Mouse (Mus musculus) midbrain, embryonic 16.5 days (tissue): ENCODE data around the gene Tmbim4. TPM values are rescaled to one million over a fixed set of nuclear protein-coding genes. Genes with fewer than 3 reads are reported as not detected.
A peak's percentile ranks its signal among the peaks of the same experiment; 100 is the strongest.

Source experiments
- ATAC-seq: fragments of 200-750 bp; cut with Nextera tagmentation; 2 replicates; pipeline ENCODE4 v1.8.0; 2017; ENCODE audit warnings: moderate TSS enrichment
- H3K27ac ChIP-seq: fragments of 300-500 bp; sonication (generic); 2 replicates; pipeline ENCODE4 v1.5.1; 2014; ENCODE audit warnings: mild to moderate bottlenecking, low read length, mixed read lengths
- H3K27me3 ChIP-seq: fragments of 300-500 bp; sonication (generic); 2 replicates; pipeline ENCODE4 v1.6.1; 2014; ENCODE audit warnings: low read depth, low read length, mixed read lengths; ENCODE audit not compliant: control insufficient read depth, insufficient read depth
- H3K36me3 ChIP-seq: fragments of 300-500 bp; sonication (generic); 2 replicates; pipeline ENCODE4 v1.6.1; 2014; ENCODE audit warnings: mild to moderate bottlenecking, low read length, moderate library complexity, mixed read lengths; ENCODE audit not compliant: control insufficient read depth, insufficient read depth
- H3K4me1 ChIP-seq: fragments of 300-500 bp; sonication (generic); 2 replicates; pipeline ENCODE4 v1.6.1; 2014; ENCODE audit warnings: mild to moderate bottlenecking, low read length, mixed read lengths; ENCODE audit not compliant: control insufficient read depth, insufficient read depth
- H3K4me2 ChIP-seq: fragments of 300-500 bp; sonication (generic); 2 replicates; pipeline ENCODE4 v1.6.1; 2014; ENCODE audit warnings: mild to moderate bottlenecking, low read length, mixed read lengths
- H3K4me3 ChIP-seq: fragments of 300-500 bp; sonication (generic); 2 replicates; pipeline ENCODE4 v1.5.1; 2014; ENCODE audit warnings: low read depth, mild to moderate bottlenecking, low read length, moderate library complexity, mixed read lengths
- H3K9ac ChIP-seq: fragments of 300-500 bp; sonication (generic); 2 replicates; pipeline ENCODE4 v1.6.1; 2014; ENCODE audit warnings: low read depth, low read length, mixed read lengths
- H3K9me3 ChIP-seq: fragments of 300-500 bp; sonication (generic); replicated peaks from 2 replicates; pipeline ENCODE4 v1.6.1; 2014; ENCODE audit warnings: mild to moderate bottlenecking, low read length, mixed read lengths; ENCODE audit not compliant: control insufficient read depth, poor library complexity, severe bottlenecking
- WGBS: fragments of 180-500 bp; shearing (Covaris S2); extraction: QIAGEN DNeasy Blood & Tissue Kit; methylation state at CpG from one replicate; pipeline ENCODE4 v1.1.7; 2014; 5-methylcytosine and 5-hydroxymethylcytosine counted together
- polyA plus RNA-seq: library from polyadenylated mRNA; unstranded; fragments of >200 nt; fragmentation: Nextera tagmentation; extraction: Ambion mirVana; gene quantifications from 2 replicates; pipeline ENCODE4 v1.2.1, GENCODE M21; 2015

Gene Tmbim4
- polyA plus RNA-seq, 1 experiment from 2014 or later = 89.7 TPM

DNA sequence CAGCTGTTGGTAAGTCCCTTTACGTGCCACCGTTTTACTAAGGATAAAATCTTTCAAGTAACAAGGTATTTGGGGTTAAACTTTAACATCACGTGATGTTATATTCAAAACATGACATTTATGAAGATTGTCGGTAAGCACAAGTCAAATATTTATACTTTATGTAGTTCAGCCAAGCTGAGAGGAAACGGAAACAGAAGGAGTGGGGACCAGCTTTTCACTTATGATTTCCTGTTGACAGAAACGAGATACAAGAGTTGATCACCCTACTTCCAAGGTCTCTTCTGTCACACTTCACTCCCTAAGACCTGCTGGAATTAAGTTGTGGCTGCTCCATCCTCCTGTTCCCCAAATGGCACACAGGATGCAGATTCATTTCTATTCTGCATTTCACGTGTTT lies 19.4 kb downstream of the Tmbim4 start:
- Histone ChIP-seq H3K27ac (no peak overlapping the region), H3K4me1 (no peaks in the 10 kb centered on the region), H3K9me3 (no peaks in the 10 kb centered on the region), H3K9ac (no peak overlapping the region), H3K36me3 (peaks cover 5% of the 10 kb centered on the region; the same call in 1 of the 2 replicates), H3K4me3 (no peak overlapping the region), H3K27me3 (no peaks in the 10 kb centered on the region), H3K4me2 (no peak overlapping the region)
- 89% methylated on average over 7 of the region's 7 CpGs for WGBS
- no peak for ATAC-seq

DNA sequence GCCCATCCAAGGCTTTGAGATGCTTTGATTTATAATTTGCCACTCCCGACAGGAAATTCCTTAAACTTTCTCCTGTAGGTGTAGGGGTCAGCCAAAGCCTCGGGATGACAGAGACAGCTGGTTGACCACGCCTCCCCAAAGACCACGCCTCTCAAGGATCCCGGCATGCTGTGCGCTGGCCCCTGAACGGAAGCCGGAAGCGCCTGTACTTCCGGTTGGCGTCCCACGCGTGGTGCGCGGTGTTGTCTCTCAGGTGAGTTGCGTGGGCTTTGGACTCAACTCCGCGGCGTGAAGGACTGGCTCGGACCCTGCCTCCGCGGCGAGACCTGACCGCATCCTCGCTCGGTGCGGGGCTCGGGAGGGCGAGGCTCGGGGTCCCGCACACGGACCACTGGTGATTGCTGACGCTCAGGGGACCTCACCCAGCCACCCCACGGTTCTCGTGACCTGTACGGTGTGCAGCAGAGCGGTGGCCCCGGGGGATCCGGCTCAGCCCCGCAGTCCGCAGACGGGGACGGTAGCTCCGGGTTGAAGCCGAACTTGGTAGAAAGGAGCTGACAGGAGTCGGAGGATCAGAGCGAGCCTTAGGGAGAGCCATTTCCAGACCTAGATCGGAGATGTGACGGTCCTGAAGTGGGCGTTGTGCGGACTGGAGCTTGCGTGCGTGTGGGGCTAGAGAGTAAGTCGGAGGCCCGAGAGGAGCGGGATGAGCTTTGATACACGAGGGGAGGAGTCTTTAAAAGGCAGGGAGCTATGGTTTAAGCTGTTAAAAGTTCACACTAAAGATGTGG lies 25.7 kb downstream of the Tmbim4 start, which contains the start of gene Llph:
TSS of gene Llph (plus strand) at position 200 of the 791 bp plus-strand sequence.
- peak; percentile 96 for ATAC-seq
- Histone ChIP-seq H3K27ac (peak within 1 kb of the TSS; percentile 64; the same call in 1 of the 2 replicates), H3K27me3 (no peaks in the 10 kb centered on the region), H3K4me2 (peak within 1 kb of the TSS; percentile 93), H3K9ac (peak within 1 kb of the TSS; percentile 85), H3K4me3 (peak within 1 kb of the TSS; percentile 99), H3K4me1 (peaks cover 9% of the 10 kb centered on the region), H3K36me3 (no peaks in the 10 kb centered on the region; the same call in none of the 2 replicates), H3K9me3 (no peaks in the 10 kb centered on the region)
- WGBS = under 1% methylated on average over 57 of the region's 57 CpGs

DNA sequence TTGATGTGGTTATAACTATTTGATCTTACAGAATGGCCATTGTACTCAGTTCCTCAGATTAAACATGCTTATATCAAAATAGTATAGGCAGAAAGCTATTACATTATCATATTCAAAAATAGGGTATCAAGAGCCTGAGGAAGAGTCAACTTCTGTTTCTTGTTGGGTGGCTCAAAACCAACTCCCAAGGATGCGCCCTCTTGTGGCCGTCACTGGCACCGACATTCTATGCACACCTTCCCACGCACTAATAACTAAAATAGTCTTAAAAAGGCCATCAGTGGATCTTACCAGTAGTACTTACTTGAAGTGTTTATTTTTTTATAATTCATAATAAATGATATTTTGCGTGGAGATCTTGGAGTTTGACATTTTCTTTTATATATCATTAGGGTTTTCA lies 30.3 kb downstream of the Tmbim4 start:
- no peaks in the 10 kb centered on the region; the same call in none of the 2 replicates for H3K36me3 ChIP-seq
- no peaks in the 10 kb centered on the region for H3K27me3 ChIP-seq
- H3K4me2 ChIP-seq = no peak overlapping the region
- no peak overlapping the region for H3K27ac ChIP-seq
- no peak for ATAC-seq
- peaks cover 9% of the 10 kb centered on the region for H3K4me1 ChIP-seq
- WGBS = 29% methylated on average over 5 of the region's 5 CpGs
- H3K9ac ChIP-seq = no peak overlapping the region
- H3K4me3 ChIP-seq = no peak overlapping the region
- no peaks in the 10 kb centered on the region for H3K9me3 ChIP-seq

DNA sequence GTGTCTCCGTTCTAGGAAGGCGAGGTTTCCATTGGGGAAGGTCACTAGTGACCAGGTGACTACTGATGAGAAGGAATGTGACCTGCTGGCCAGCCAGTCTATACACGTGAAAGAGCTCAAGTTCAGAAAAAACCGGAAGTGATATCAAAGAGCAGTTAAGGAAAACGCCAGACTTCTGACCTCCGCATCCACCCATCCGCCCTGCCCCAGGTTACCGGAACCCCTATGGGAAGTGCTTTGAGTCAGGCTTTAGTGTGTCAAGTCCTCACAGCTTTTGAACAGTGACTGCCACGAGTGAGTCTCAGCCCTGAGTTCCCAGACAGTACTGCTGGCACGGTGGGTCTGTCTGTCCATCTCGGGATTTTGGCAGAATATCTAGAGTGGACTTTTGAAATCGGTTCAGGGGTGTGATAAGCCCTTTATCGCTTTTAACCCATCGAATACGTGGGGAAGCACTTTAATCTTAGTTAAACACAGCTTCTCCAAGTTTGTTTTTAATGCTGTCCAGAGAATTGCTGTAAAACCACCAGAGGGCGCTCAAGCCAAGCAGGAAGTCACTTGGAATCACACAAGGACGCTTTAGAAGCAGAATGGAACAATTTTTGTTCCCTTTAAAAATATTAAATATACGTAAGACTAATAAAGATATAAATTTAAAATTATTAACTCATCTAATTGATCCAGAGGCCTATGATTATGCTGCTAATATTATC lies 32.4 kb downstream of the Tmbim4 start:
- no peak overlapping the region for H3K9ac ChIP-seq
- WGBS = 30% methylated on average over 18 of the region's 18 CpGs
- no peaks in the 10 kb centered on the region for H3K4me1 ChIP-seq
- no peaks in the 10 kb centered on the region for H3K27me3 ChIP-seq
- no peak overlapping the region for H3K4me3 ChIP-seq
- peak; percentile 39; the same call in 1 of the 2 replicates for ATAC-seq
- H3K27ac ChIP-seq = no peak overlapping the region
- 0 out of 2 replicates have a peak overlapping the region, but pooled peaks have one; percentile 3 for H3K4me2 ChIP-seq
- H3K36me3 ChIP-seq = no peaks in the 10 kb centered on the region; the same call in none of the 2 replicates
- no peaks in the 10 kb centered on the region for H3K9me3 ChIP-seq

DNA sequence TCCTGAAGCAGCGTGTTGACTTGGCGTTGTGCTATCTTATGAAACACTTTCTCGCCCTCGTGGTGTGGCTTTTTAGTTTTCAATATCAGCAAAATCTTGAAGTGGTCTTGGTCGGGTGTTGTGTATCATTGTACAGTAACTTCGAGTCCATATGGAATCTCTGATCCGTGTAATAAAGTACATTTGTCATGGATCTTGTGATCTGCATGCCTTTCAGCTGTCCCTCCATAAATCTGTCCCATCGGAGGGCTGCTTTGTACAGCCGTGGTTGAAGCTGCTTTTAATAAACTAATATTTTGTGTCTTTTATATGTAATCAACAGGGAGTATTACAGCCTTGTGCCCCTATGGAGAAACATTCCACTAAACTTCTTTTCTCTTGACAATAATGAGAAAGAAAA lies 35.5 kb downstream of the Tmbim4 start:
- no peak for ATAC-seq
- no peaks in the 10 kb centered on the region for H3K36me3 ChIP-seq
- no peak overlapping the region for H3K27ac ChIP-seq
- no peak overlapping the region for H3K9ac ChIP-seq
- H3K4me3 ChIP-seq = no peak overlapping the region
- no peak overlapping the region for H3K4me2 ChIP-seq
- H3K27me3 ChIP-seq = no peaks in the 10 kb centered on the region
- 76% methylated on average over 9 of the region's 9 CpGs for WGBS
- no peaks in the 10 kb centered on the region for H3K9me3 ChIP-seq
- H3K4me1 ChIP-seq = no peaks in the 10 kb centered on the region

DNA sequence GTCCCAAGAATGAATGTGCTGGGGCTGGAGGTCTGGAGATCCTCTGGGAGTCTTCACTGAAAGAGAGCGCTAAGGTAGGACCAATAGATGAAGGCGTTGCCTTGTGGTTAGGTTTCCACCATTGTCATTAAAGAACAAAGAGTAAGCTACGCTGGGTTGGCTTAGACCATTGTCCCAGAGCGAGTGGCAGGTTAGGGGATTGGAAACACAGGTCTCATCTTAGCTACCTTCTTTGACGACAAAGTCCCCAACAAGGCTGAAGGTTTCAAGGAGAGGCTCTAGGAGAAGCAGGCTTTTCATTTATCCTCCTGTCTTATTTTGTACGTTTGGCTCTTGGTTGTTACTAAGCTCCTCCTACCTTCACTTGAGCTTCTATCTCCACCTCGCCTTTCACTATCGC lies 36.9 kb downstream of the Tmbim4 start:
- Histone ChIP-seq H3K4me2 (no peak overlapping the region), H3K9ac (no peak overlapping the region), H3K27ac (no peak overlapping the region), H3K4me1 (no peaks in the 10 kb centered on the region), H3K9me3 (no peaks in the 10 kb centered on the region), H3K36me3 (no peaks in the 10 kb centered on the region), H3K4me3 (no peak overlapping the region), H3K27me3 (no peaks in the 10 kb centered on the region)
- 86% methylated on average over 8 of the region's 8 CpGs for WGBS
- ATAC-seq = no peak

DNA sequence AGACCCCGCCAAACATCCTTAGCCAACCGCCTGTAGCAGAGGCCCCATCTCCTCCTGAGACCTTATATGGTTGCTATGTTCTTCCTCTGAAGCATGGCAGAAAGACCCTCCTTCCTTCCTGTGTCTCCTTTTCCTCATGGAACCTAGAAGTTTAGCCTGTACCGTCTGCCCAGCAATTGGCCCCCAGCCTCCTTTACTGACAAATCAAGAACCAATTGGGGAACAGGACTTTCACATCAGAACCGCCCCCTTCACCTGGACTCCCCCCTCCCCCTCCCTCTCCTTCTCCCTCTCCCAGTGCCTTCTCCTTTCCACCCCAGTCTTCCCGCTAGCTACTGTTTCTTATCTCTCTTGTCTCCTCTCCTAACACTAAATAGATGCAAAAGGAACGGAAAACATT lies 38.1 kb downstream of the Tmbim4 start:
- H3K9ac ChIP-seq = no peak overlapping the region
- 64% methylated on average over 6 of the region's 6 CpGs for WGBS
- H3K36me3 ChIP-seq = no peaks in the 10 kb centered on the region
- H3K4me2 ChIP-seq = no peak overlapping the region
- no peak overlapping the region for H3K4me3 ChIP-seq
- no peak for ATAC-seq
- H3K4me1 ChIP-seq = no peaks in the 10 kb centered on the region
- H3K9me3 ChIP-seq = no peaks in the 10 kb centered on the region
- no peaks in the 10 kb centered on the region for H3K27me3 ChIP-seq
- H3K27ac ChIP-seq = no peak overlapping the region

DNA sequence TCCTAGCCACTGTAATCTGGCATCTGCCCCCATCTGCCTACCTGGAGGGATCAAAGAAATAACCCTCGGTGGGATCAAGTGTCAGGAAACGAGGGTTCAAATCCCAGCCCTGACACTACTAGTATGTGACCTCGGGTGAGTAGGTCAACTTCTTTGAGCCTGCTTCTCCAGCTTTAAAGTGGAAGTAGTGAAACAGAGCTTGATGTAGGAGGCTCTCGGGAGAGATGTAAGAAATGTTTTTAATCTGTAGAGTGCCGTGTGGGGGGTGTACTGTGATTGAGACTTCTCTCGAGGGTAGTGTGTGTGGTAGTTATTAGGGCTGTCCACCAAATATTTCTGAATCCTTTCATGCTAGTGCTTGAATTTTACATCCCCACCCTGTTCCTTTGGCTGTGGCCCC lies 41.0 kb downstream of the Tmbim4 start:
- H3K9ac ChIP-seq = no peak overlapping the region
- 65% methylated on average over 6 of the region's 6 CpGs for WGBS
- no peaks in the 10 kb centered on the region for H3K4me1 ChIP-seq
- no peaks in the 10 kb centered on the region for H3K36me3 ChIP-seq
- ATAC-seq = no peak
- no peak overlapping the region for H3K27ac ChIP-seq
- no peak overlapping the region for H3K4me2 ChIP-seq
- H3K27me3 ChIP-seq = no peaks in the 10 kb centered on the region
- H3K9me3 ChIP-seq = no peaks in the 10 kb centered on the region
- no peak overlapping the region for H3K4me3 ChIP-seq

DNA sequence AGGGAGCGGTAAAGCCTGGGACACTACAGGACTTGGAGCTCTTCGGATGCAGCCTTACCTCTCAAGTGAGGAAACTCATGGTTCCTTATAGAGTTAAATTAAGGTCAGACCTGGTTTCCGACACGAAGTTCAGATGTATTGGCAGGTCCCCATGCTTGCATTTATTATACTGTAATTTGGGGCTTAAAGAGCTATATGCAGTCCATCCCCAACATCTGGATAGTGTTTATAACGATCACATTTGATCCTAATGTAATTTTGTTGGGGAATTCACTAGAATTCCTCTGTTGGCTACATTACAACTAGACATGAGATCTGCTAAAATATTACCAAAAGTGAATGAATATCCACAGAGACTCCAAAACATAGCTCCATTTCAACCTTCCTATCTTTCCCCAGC lies 44.3 kb downstream of the Tmbim4 start:
- no peak overlapping the region for H3K4me2 ChIP-seq
- 87% methylated on average over 5 of the region's 5 CpGs for WGBS
- no peaks in the 10 kb centered on the region for H3K9me3 ChIP-seq
- H3K9ac ChIP-seq = no peak overlapping the region
- no peaks in the 10 kb centered on the region for H3K4me1 ChIP-seq
- H3K36me3 ChIP-seq = no peaks in the 10 kb centered on the region
- H3K27me3 ChIP-seq = no peaks in the 10 kb centered on the region
- H3K4me3 ChIP-seq = no peak overlapping the region
- H3K27ac ChIP-seq = no peak overlapping the region
- no peak for ATAC-seq
